Mouse (Mus musculus) G1E (cell line): Measurements from ENCODE around the gene Mpv17l.
"Not testable (repeated sequence)": the region's sequence is repeated elsewhere in the genome, so short reads cannot be mapped to it uniquely, and the experiment has no call there.

Experiments
- CTCF ChIP-seq: IDR thresholded peaks from 2 replicates; pipeline ENCODE4 v1.5.1; 2012; ENCODE audit warnings: low read depth, low read length, inconsistent platforms, mixed read lengths
- TAL1 ChIP-seq: conservative IDR thresholded peaks from 2 replicates; pipeline ENCODE4 v1.6.1; 2012; ENCODE audit warnings: low read depth, low read length, inconsistent platforms, mixed read lengths

DNA sequence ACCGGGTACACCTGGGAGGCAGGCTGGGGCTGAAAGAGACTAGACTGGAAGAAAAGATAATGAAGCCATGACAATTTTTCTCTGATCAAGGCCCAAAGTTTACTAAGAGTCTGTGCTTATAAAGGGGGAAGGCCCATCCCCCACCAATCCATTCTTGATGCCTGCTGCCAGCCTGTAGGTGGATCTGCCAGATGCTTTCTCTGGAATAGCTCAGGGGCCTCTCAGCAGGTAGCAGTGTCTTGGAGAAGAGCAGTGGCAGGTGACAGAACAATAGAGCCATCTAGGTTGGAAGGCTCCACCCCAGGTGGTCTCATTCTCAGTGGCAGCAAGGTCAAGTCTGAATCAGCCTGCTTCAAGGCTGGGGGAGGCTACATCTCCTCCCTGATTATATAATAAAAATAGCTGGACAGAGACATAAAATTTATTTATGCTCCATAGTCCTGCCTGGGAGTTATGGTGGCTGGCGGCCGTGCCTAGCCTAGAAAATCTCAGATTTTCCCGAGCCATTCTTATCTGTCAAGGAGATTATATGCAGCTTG lies 73.5 kb downstream of the Mpv17l start:
- not testable (repeated sequence) for TF ChIP-seq CTCF, TAL1
